Mouse (Mus musculus) kidney, adult 18-20 months (tissue): Measurements from ENCODE around the gene Pik3ap1.

Source experiments
- DNase-seq: peaks from one replicate; pipeline ENCODE4 v3.0.0; 2021

The Pik3ap1 gene

GRCm38 (mm10) chr19:41270151-41270727 lies 114.7 kb downstream of the Pik3ap1 start:
- DNase-seq = no peak

GRCm38 (mm10) chr19:41266251-41266901 lies 118.5 kb downstream of the Pik3ap1 start:
- no peak for DNase-seq

- DNase-seq = peak; percentile 17
These were observed 120.5 kb downstream of the Pik3ap1 start for GRCm38 (mm10) chr19:41264331-41264799.

GRCm38 (mm10) chr19:41263630-41264295 lies 121.1 kb downstream of the Pik3ap1 start, which contains the start of gene Tm9sf3:
Tm9sf3 (minus strand) TSS chr19:41263997.
- DNase-seq = peak; percentile 88

- DNase-seq = peak; percentile 83
These were observed 121.9 kb downstream of the Pik3ap1 start for GRCm38 (mm10) chr19:41262712-41263629.

- peak; percentile 34 for DNase-seq
These were observed 124.2 kb downstream of the Pik3ap1 start for GRCm38 (mm10) chr19:41260736-41261135.

- DNase-seq = no peak
These were observed 125.6 kb downstream of the Pik3ap1 start for GRCm38 (mm10) chr19:41259256-41259655.

- peak; percentile 48 for DNase-seq
These were observed 126.2 kb downstream of the Pik3ap1 start for GRCm38 (mm10) chr19:41258707-41259106.

- DNase-seq = no peak
These were observed 130.3 kb downstream of the Pik3ap1 start for GRCm38 (mm10) chr19:41254584-41254983.

GRCm38 (mm10) chr19:41248968-41249367 lies 135.9 kb downstream of the Pik3ap1 start:
- no peak for DNase-seq

- no peak for DNase-seq
These were observed 136.6 kb downstream of the Pik3ap1 start for GRCm38 (mm10) chr19:41248271-41248670.

GRCm38 (mm10) chr19:41246271-41246670 lies 138.6 kb downstream of the Pik3ap1 start:
- DNase-seq = no peak

GRCm38 (mm10) chr19:41244581-41244980 lies 140.3 kb downstream of the Pik3ap1 start:
- DNase-seq = peak; percentile 45

- no peak for DNase-seq
These were observed 142.9 kb downstream of the Pik3ap1 start for GRCm38 (mm10) chr19:41241997-41242396.

- DNase-seq = no peak
These were observed 151.2 kb downstream of the Pik3ap1 start for GRCm38 (mm10) chr19:41233698-41234097.
